Mouse (Mus musculus): ENCODE data around the gene Afap1l2.

DNA sequence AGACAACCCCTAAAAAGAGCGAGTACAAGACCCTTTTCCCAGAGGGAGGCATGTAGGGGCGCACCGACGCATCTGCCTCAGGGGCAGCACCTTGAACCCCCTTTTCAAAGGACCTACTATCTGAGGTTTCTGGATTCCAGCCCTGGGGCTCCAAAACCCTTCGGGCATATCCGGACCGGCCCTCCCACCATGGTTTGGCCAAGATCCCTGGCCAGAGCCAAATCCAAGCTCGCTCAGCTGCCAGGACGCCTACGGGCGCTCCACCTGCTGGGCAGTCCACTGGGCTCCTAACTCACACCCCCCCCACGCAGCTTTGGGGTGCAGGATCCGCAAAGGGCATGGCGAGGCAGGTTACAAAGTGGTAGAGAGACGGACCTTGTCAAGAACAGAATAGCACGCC is 737 bp downstream of the Afap1l2 start:
- TF ChIP-seq POLR2A (IDR thresholded peaks at IDR 0.05; ENCODE audit: low read depth, low read length): no peak
- TF ChIP-seq CTCF (IDR thresholded peaks at IDR 0.05; ENCODE audit: extremely low read depth, insufficient read depth, insufficient read length, insufficient replicate concordance): no peak
